Mouse (Mus musculus) small intestine, adult 2 months (tissue): ENCODE results near the gene Focad.

Source experiments
- CTCF ChIP-seq: fragments of 200-500 bp; IDR thresholded peaks from 2 replicates; pipeline ENCODE4 v1.5.1; 2012; ENCODE audit warnings: low read depth, mild to moderate bottlenecking, control low read depth, inconsistent platforms, low read length, moderate library complexity, mixed read lengths; ENCODE audit not compliant: insufficient replicate concordance, insufficient read length; ENCODE audit errors: extremely low read depth
- POLR2A ChIP-seq: fragments of 200-500 bp; IDR thresholded peaks from 2 replicates; pipeline ENCODE4 v1.6.1; 2012; ENCODE audit warnings: low read depth, mild to moderate bottlenecking, control low read depth, inconsistent platforms, low read length, moderate library complexity

- TF ChIP-seq POLR2A (no peak), CTCF (no peak)
Measured at GRCm38 (mm10) chr4:88345065-88345464, 250.6 kb downstream of the Focad start.
